Mouse (Mus musculus) limb, embryonic 13.5 days (tissue): ENCODE measurements around the gene Lce3e. TPM values are rescaled to one million over a fixed set of nuclear protein-coding genes. Genes with fewer than 3 reads are reported as not detected.

Experiments
- ATAC-seq: fragments of 200-750 bp; cut with Nextera tagmentation; 2 replicates; pipeline ENCODE4 v1.8.0; 2017; ENCODE audit warnings: low read depth, moderate number of reproducible peaks, moderate TSS enrichment; ENCODE audit not compliant: low FRiP score
- H3K27ac ChIP-seq: fragments of 300-500 bp; sonication (generic); 2 replicates; pipeline ENCODE4 v1.5.1; 2015; ENCODE audit warnings: inconsistent platforms, mild to moderate bottlenecking, moderate library complexity
- H3K27me3 ChIP-seq: fragments of 300-500 bp; sonication (generic); 2 replicates; pipeline ENCODE4 v1.6.1; 2015; ENCODE audit warnings: mild to moderate bottlenecking, inconsistent platforms
- H3K36me3 ChIP-seq: fragments of 300-500 bp; sonication (generic); 2 replicates; pipeline ENCODE4 v1.6.1; 2015; ENCODE audit warnings: inconsistent platforms, mild to moderate bottlenecking, moderate library complexity
- H3K4me1 ChIP-seq: fragments of 300-500 bp; sonication (generic); 2 replicates; pipeline ENCODE4 v1.6.1; 2015; ENCODE audit warnings: inconsistent platforms
- H3K4me2 ChIP-seq: fragments of 300-500 bp; sonication (generic); replicated peaks from 2 replicates; pipeline ENCODE4 v1.6.1; 2015; ENCODE audit warnings: inconsistent platforms, mild to moderate bottlenecking, moderate library complexity
- H3K4me3 ChIP-seq: fragments of 300-500 bp; sonication (generic); 2 replicates; pipeline ENCODE4 v1.5.1; 2015; ENCODE audit warnings: moderate library complexity, mild to moderate bottlenecking, inconsistent platforms
- H3K9ac ChIP-seq: fragments of 300-500 bp; sonication (generic); 2 replicates; pipeline ENCODE4 v1.6.1; 2015; ENCODE audit warnings: mild to moderate bottlenecking, inconsistent platforms
- H3K9me3 ChIP-seq: fragments of 300-500 bp; sonication (generic); 2 replicates; pipeline ENCODE4 v1.6.1; 2016; ENCODE audit warnings: inconsistent platforms
- WGBS: fragments of 180-500 bp; shearing (Covaris S2); methylation state at CpG from one replicate; pipeline ENCODE4 v1.1.7; 2015; 5-methylcytosine and 5-hydroxymethylcytosine counted together
- polyA plus RNA-seq: library from polyadenylated mRNA; unstranded; fragments of >200 nt; fragmentation: Nextera tagmentation; extraction: Ambion mirVana; gene quantifications from 2 replicates; pipeline ENCODE4 v1.2.1, GENCODE M21; 2015

Gene Lce3e
- polyA plus RNA-seq, 1 experiment from 2014 or later, result not detected

DNA sequence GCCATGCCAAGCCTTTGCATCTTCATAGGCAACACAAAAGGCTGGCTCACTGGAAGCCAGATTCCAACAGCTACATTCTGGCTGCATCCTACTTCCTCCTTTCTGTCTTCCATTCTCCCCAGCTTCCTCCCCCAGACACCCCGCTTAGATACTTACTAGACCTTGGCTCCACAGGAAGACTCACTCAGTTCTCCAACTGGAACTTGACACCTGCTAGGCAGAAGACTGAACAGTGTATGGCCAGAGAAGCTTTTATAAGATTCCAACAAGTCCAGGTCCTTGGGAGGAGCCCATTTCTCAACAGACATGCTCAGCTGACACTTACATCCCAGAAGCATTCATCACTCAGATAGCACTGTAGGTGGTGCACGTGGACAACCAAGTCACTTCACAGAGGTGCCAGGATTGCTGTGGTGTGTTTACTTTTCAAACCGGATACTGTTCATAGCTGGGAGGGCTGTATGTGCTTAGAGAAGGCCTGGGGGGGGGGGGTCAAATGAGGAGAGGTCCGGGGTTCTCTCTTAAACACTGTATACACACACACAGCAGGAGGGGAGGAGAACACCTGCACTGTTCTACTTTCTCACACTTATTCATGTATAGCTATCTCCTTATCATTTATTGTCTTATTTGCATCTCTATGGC is 48.7 kb downstream of the Lce3e start, which contains the start of gene Crct1:
TSS of gene Crct1 (minus strand) at position 228 of the 645 bp plus-strand sequence.
- no peak for ATAC-seq
- peak within 1 kb of the TSS; percentile 81 for H3K4me2 ChIP-seq
- H3K36me3 ChIP-seq, result no peaks in the 10 kb centered on the region
- peak within 1 kb of the TSS; percentile 62 for H3K9ac ChIP-seq
- peak within 1 kb of the TSS; percentile 51 for H3K4me3 ChIP-seq
- no peaks in the 10 kb centered on the region for H3K9me3 ChIP-seq
- peaks cover 6% of the 10 kb centered on the region; the same call in 1 of the 2 replicates for H3K4me1 ChIP-seq
- H3K27ac ChIP-seq, result no peak within 1 kb of the TSS
- 53% methylated on average over 4 of the region's 4 CpGs for WGBS
- peaks cover 6% of the 10 kb centered on the region; the same call in 1 of the 2 replicates for H3K27me3 ChIP-seq

Other genes starting within 250 kb of the Lce3e start
- not detected in 2 replicates for gene Lce1f, start 246.7 kb upstream of the Lce3e start, polyA plus RNA-seq
- gene Gm38119, start 228.0 kb upstream of the Lce3e start, polyA plus RNA-seq, result not detected in 2 replicates
- not detected in 2 replicates for gene Lce1g, start 214.7 kb upstream of the Lce3e start, polyA plus RNA-seq
- gene Lce1h, start 202.0 kb upstream of the Lce3e start, polyA plus RNA-seq, result not detected in 2 replicates
- gene Lce1i, start 188.2 kb upstream of the Lce3e start, polyA plus RNA-seq, result not detected in 2 replicates
- not detected in 2 replicates for gene Lce1j, start 176.5 kb upstream of the Lce3e start, polyA plus RNA-seq
- gene Lce1k, start 159.2 kb upstream of the Lce3e start, polyA plus RNA-seq, result not detected in 2 replicates
- not detected in 2 replicates for gene Kprp, start 139.8 kb upstream of the Lce3e start, polyA plus RNA-seq
- not detected in 2 replicates for gene Lce1l, start 115.8 kb upstream of the Lce3e start, polyA plus RNA-seq
- gene 2310050C09Rik, start 96.8 kb upstream of the Lce3e start, polyA plus RNA-seq, result 0.13 TPM in 1 of 2 replicates, not detected in the other
- not detected in 2 replicates for gene Lce3a, start 40.8 kb upstream of the Lce3e start, polyA plus RNA-seq
- not detected in 2 replicates for gene Lce3b, start 34.1 kb upstream of the Lce3e start, polyA plus RNA-seq
- gene Lce3c, start 22.6 kb upstream of the Lce3e start, polyA plus RNA-seq, result 0.28 TPM in 1 of 2 replicates, not detected in the other
- gene Lce3d, start 9.7 kb upstream of the Lce3e start, polyA plus RNA-seq, result not detected in 2 replicates
- gene Lce3f, start 25.2 kb downstream of the Lce3e start, polyA plus RNA-seq, result not detected in 2 replicates
- 0.42 and 1.0 TPM in 2 replicates for gene Crct1, start 48.6 kb downstream of the Lce3e start, polyA plus RNA-seq
- not detected in 2 replicates for gene Lce1m, start 52.0 kb downstream of the Lce3e start, polyA plus RNA-seq
- not detected in 2 replicates for gene Gm4858, start 101.8 kb downstream of the Lce3e start, polyA plus RNA-seq
- not detected in 2 replicates for gene Crnn, start 177.7 kb downstream of the Lce3e start, polyA plus RNA-seq
- gene Flg2, start 230.2 kb downstream of the Lce3e start, polyA plus RNA-seq, result not detected in 2 replicates